Mouse (Mus musculus): Measurements from ENCODE around the gene Prep.

DNA sequence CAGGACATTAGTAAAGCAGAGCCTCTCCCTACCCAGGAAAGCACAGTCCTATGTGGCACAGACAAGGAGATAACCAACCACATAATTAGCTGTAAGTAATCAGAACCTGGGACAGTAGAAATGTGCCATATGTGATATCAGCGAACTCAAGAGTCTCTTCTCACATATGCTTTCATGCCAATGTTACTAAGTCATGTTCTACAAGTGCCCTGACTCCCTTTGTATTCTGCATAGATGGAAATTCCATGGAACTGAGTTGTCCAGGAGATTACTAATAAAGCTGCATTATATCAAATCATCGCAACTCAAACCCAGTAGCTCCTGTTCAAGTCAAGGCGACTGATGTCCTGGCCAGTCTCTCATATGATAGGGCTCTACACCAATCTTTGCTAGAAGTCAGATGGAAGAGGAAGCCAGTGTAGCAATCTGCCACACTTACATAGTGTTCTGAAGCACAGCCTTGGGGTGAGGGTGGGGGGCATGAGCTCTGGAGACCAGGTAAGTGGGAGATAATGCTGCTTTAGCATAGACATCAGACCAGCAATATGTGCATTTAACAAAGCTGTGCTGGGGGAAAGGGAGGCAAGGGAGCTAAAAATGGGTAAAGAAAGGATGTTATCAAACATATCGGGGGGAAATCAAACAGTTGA is 113.8 kb downstream of the Prep start:
- TF ChIP-seq CTCF (IDR thresholded peaks at IDR 0.05; ENCODE audit: borderline replicate concordance, insufficient read depth, low read depth, low read length) (no peak), POLR2A (IDR thresholded peaks at IDR 0.05; ENCODE audit: borderline replicate concordance, insufficient read depth, low read length) (no peak)
